Mouse (Mus musculus): ENCODE data around the gene Gm44502. TPM values are rescaled to one million over a fixed set of nuclear protein-coding genes. Genes with fewer than 3 reads are reported as not detected.
A peak's percentile ranks its signal among the peaks of the same experiment; 100 is the strongest.

Gene Gm44502
- total and polyA plus RNA-seq, 3 experiments = 2.5 to 9.5 (median 5.5) TPM

GRCm38 (mm10) chr15:89471476-89471875, 42.0 kb upstream of the Gm44502 start:
- intact Hi-C loops (cut with DNase I) = loop anchor here (10.0 kb wide), 1 partner anchor 607 kb away; the partner anchor contains the start of gene Pim3
- TF ChIP-seq EP300 (IDR thresholded peaks at IDR 0.05; ENCODE audit: insufficient read depth, low read depth, low read length) (no peak), CTCF (IDR thresholded peaks at IDR 0.05) (no peak), POLR2A (IDR thresholded peaks at IDR 0.05; ENCODE audit: insufficient read depth, low read depth, low read length) (no peak)

GRCm38 (mm10) chr15:89468577-89468976, 39.1 kb upstream of the Gm44502 start:
- TF ChIP-seq CTCF (IDR thresholded peaks at IDR 0.05) (peak; percentile 87), EP300 (IDR thresholded peaks at IDR 0.05; ENCODE audit: insufficient read depth, low read depth, low read length) (no peak), POLR2A (IDR thresholded peaks at IDR 0.05; ENCODE audit: insufficient read depth, low read depth, low read length) (no peak)
- Histone ChIP-seq H3K9ac (ENCODE audit: low read depth, low read length) (no peak overlapping the region), H3K4me1 (ENCODE audit: control insufficient read depth, insufficient read depth, low read length) (no peaks in the 10 kb centered on the region), H3K79me2 (replicated peaks; ENCODE audit: control insufficient read depth, insufficient read depth, low read length) (no peaks in the 10 kb centered on the region), H3K36me3 (ENCODE audit: control insufficient read depth, insufficient read depth, low read length) (no peaks in the 10 kb centered on the region), H3K27me3 (ENCODE audit: control insufficient read depth, insufficient read depth, low read length) (no peaks in the 10 kb centered on the region), H3K27ac (no peak overlapping the region), H3K4me3 (no peak overlapping the region)
- intact Hi-C loops (cut with DNase I) = loop anchor here (2.0 to 5.0 kb wide), 5 partner anchors 34 to 121 kb away; no protein-coding TSS in a partner anchor
- 22% methylated on average over 2 of the region's 2 CpGs for WGBS
- no peak for DNase-seq

More at GRCm38 (mm10) chr15:89471476-89471875, 42.0 kb upstream of the Gm44502 start:
- no peaks in the 10 kb centered on the region for H3K79me2 ChIP-seq (replicated peaks; ENCODE audit: control insufficient read depth, insufficient read depth, low read length)
- no peaks in the 10 kb centered on the region for H3K36me3 ChIP-seq (ENCODE audit: control insufficient read depth, insufficient read depth, low read length)
- peaks cover 3% of the 10 kb centered on the region; the same call in 1 of the 2 replicates for H3K4me1 ChIP-seq (ENCODE audit: control insufficient read depth, insufficient read depth, low read length)
- no peak overlapping the region for H3K9ac ChIP-seq (ENCODE audit: low read depth, low read length)
- no peak overlapping the region for H3K4me3 ChIP-seq
- no peaks in the 10 kb centered on the region for H3K27me3 ChIP-seq (ENCODE audit: control insufficient read depth, insufficient read depth, low read length)
- 83% methylated on average over 4 of the region's 4 CpGs for WGBS
- H3K27ac ChIP-seq = no peak overlapping the region
- no peak for DNase-seq

- DNase-seq = no peak
- no peak overlapping the region for H3K9ac ChIP-seq (ENCODE audit: low read depth, low read length)
- H3K79me2 ChIP-seq (replicated peaks; ENCODE audit: control insufficient read depth, insufficient read depth, low read length) = no peaks in the 10 kb centered on the region
- intact Hi-C loops (cut with DNase I) = loop anchor here (5.0 kb wide), 2 partner anchors 52 to 118 kb away; no protein-coding TSS in a partner anchor
- no peaks in the 10 kb centered on the region for H3K27me3 ChIP-seq (ENCODE audit: control insufficient read depth, insufficient read depth, low read length)
- no peaks in the 10 kb centered on the region for H3K4me1 ChIP-seq (ENCODE audit: control insufficient read depth, insufficient read depth, low read length)
- H3K36me3 ChIP-seq (ENCODE audit: control insufficient read depth, insufficient read depth, low read length) = no peaks in the 10 kb centered on the region
- TF ChIP-seq EP300 (IDR thresholded peaks at IDR 0.05; ENCODE audit: insufficient read depth, low read depth, low read length) (no peak), POLR2A (IDR thresholded peaks at IDR 0.05; ENCODE audit: insufficient read depth, low read depth, low read length) (no peak), CTCF (IDR thresholded peaks at IDR 0.05) (no peak)
- no peak overlapping the region for H3K27ac ChIP-seq
- WGBS = 10% methylated on average over 1 of the region's 1 CpGs
- H3K4me3 ChIP-seq = no peak overlapping the region
These were observed 35.6 kb upstream of the Gm44502 start for GRCm38 (mm10) chr15:89465052-89465451.

GRCm38 (mm10) chr15:89463334-89464235, 34.1 kb upstream of the Gm44502 start:
- no peak for TF ChIP-seq POLR2A (IDR thresholded peaks at IDR 0.05; ENCODE audit: insufficient read depth, low read depth, low read length)
- peak; percentile 73 for TF ChIP-seq CTCF (IDR thresholded peaks at IDR 0.05)
- no peak overlapping the region for H3K4me3 ChIP-seq
- no peaks in the 10 kb centered on the region for H3K27me3 ChIP-seq (ENCODE audit: control insufficient read depth, insufficient read depth, low read length)
- peak in 1 of 2 experiments; percentile 20 for DNase-seq
- intact Hi-C loops (cut with DNase I) = no loop called here
- H3K36me3 ChIP-seq (ENCODE audit: control insufficient read depth, insufficient read depth, low read length) = no peaks in the 10 kb centered on the region
- WGBS = 41% methylated on average over 5 of the region's 5 CpGs
- H3K79me2 ChIP-seq (replicated peaks; ENCODE audit: control insufficient read depth, insufficient read depth, low read length) = no peaks in the 10 kb centered on the region
- no peaks in the 10 kb centered on the region for H3K4me1 ChIP-seq (ENCODE audit: control insufficient read depth, insufficient read depth, low read length)
- no peak overlapping the region for H3K9ac ChIP-seq (ENCODE audit: low read depth, low read length)
- no peak overlapping the region for H3K27ac ChIP-seq

GRCm38 (mm10) chr15:89462176-89462575, 32.7 kb upstream of the Gm44502 start:
- Histone ChIP-seq H3K79me2 (replicated peaks; ENCODE audit: control insufficient read depth, insufficient read depth, low read length) (no peaks in the 10 kb centered on the region), H3K27me3 (ENCODE audit: control insufficient read depth, insufficient read depth, low read length) (no peaks in the 10 kb centered on the region), H3K36me3 (ENCODE audit: control insufficient read depth, insufficient read depth, low read length) (no peaks in the 10 kb centered on the region), H3K4me1 (ENCODE audit: control insufficient read depth, insufficient read depth, low read length) (no peaks in the 10 kb centered on the region), H3K9ac (ENCODE audit: low read depth, low read length) (no peak overlapping the region), H3K27ac (no peak overlapping the region), H3K4me3 (no peak overlapping the region)
- intact Hi-C loops (cut with DNase I) = no loop called here
- no peak for TF ChIP-seq EP300 (IDR thresholded peaks at IDR 0.05; ENCODE audit: insufficient read depth, low read depth, low read length)
- TF ChIP-seq POLR2A (IDR thresholded peaks at IDR 0.05; ENCODE audit: insufficient read depth, low read depth, low read length) = no peak
- TF ChIP-seq CTCF (IDR thresholded peaks at IDR 0.05) = no peak
- WGBS = 67% methylated on average over 7 of the region's 7 CpGs
- DNase-seq = no peak

- 69% methylated on average over 15 of the region's 15 CpGs for WGBS
- H3K27me3 ChIP-seq (ENCODE audit: control insufficient read depth, insufficient read depth, low read length) = peaks cover 1% of the 10 kb centered on the region; the same call in 1 of the 2 replicates
- no peak overlapping the region for H3K9ac ChIP-seq (ENCODE audit: low read depth, low read length)
- TF ChIP-seq EP300 (IDR thresholded peaks at IDR 0.05; ENCODE audit: insufficient read depth, low read depth, low read length) = no peak
- no peak for TF ChIP-seq CTCF (IDR thresholded peaks at IDR 0.05)
- TF ChIP-seq POLR2A (IDR thresholded peaks at IDR 0.05; ENCODE audit: insufficient read depth, low read depth, low read length) = no peak
- H3K4me1 ChIP-seq (ENCODE audit: control insufficient read depth, insufficient read depth, low read length) = no peaks in the 10 kb centered on the region
- no peaks in the 10 kb centered on the region for H3K79me2 ChIP-seq (replicated peaks; ENCODE audit: control insufficient read depth, insufficient read depth, low read length)
- no peak overlapping the region for H3K27ac ChIP-seq
- intact Hi-C loops (cut with DNase I) = no loop called here
- H3K36me3 ChIP-seq (ENCODE audit: control insufficient read depth, insufficient read depth, low read length) = no peaks in the 10 kb centered on the region
- no peak overlapping the region for H3K4me3 ChIP-seq
- DNase-seq = no peak
These were observed 31.8 kb upstream of the Gm44502 start for GRCm38 (mm10) chr15:89461321-89461720.
